Mouse (Mus musculus) ES-Bruce4 (cell line): Measurements from ENCODE around the gene Adprh.

ENCODE experiments used
- CTCF ChIP-seq: IDR thresholded peaks from one replicate; pipeline ENCODE4 v1.8.1; 2011; ENCODE audit warnings: low read depth, low read length
- EP300 ChIP-seq: IDR thresholded peaks from 2 replicates; pipeline ENCODE4 v1.6.1; 2011; ENCODE audit warnings: low read depth, low read length; ENCODE audit not compliant: insufficient read depth
- POLR2A ChIP-seq: IDR thresholded peaks from one replicate; pipeline ENCODE4 v1.8.1; 2011; ENCODE audit warnings: low read length; ENCODE audit not compliant: insufficient read depth

- TF ChIP-seq CTCF (no peak), POLR2A (no peak), EP300 (no peak)
Observed at GRCm38 (mm10) chr16:38493890-38494289, 41.4 kb upstream of the Adprh start.
